Mouse (Mus musculus) CH12.LX (cell line): ENCODE data around the gene Astn2. TPM values are rescaled to one million over a fixed set of nuclear protein-coding genes. Genes with fewer than 3 reads are reported as not detected.

Source experiments
- DNase-seq: peaks from one replicate; pipeline ENCODE4 v3.0.0-alpha.2; 2013; ENCODE audit errors: extremely low read depth
- H3K27ac ChIP-seq: 2 replicates; pipeline ENCODE4 v1.5.1; 2012; ENCODE audit warnings: low read depth, mild to moderate bottlenecking, control low read depth, moderate library complexity; ENCODE audit not compliant: insufficient read depth
- H3K27me3 ChIP-seq: replicated peaks from 2 replicates; pipeline ENCODE3; 2012; ENCODE audit warnings: inconsistent platforms
- H3K36me3 ChIP-seq, 2 experiments: replicated peaks in 1 of 2; 2 replicates each; pipeline versions ENCODE3 to v1.6.1; 2012; ENCODE audit warnings: inconsistent platforms in 1 of 2, low read length in 1 of 2, mild to moderate bottlenecking in 1 of 2, mixed read lengths in 1 of 2, moderate library complexity in 1 of 2; ENCODE audit not compliant: control insufficient read depth in 1 of 2, insufficient read depth in 1 of 2
- H3K4me1 ChIP-seq, 2 experiments: 2 replicates each; pipeline ENCODE4 v1.6.1; 2012; ENCODE audit warnings: inconsistent platforms in 1 of 2, moderate library complexity in 1 of 2; ENCODE audit not compliant: insufficient read depth in 2 of 2, control insufficient read depth in 1 of 2
- H3K4me2 ChIP-seq: 2 replicates; pipeline ENCODE4 v1.6.1; 2012; ENCODE audit warnings: low read depth, mild to moderate bottlenecking, control low read depth; ENCODE audit not compliant: poor library complexity, insufficient read depth, severe bottlenecking
- H3K4me3 ChIP-seq, 3 experiments: fragments of 150-350 bp in 1 of 3; sonication (generic) in 1 of 3; replicated peaks in 1 of 3; 2 replicates each; pipeline versions ENCODE3 to v1.5.1; 2011 to 2012; ENCODE audit warnings: low read depth in 2 of 3, low read length in 2 of 3, mild to moderate bottlenecking in 2 of 3, moderate library complexity in 2 of 3, control low read depth in 1 of 3, improper control_type of control experiment in 1 of 3, inconsistent platforms in 1 of 3, mixed read lengths in 1 of 3; ENCODE audit not compliant: poor library complexity in 1 of 3
- H3K79me2 ChIP-seq: replicated peaks from 2 replicates; pipeline ENCODE4 v1.6.1; 2012; ENCODE audit warnings: mild to moderate bottlenecking, moderate library complexity; ENCODE audit not compliant: control insufficient read depth, poor library complexity, insufficient read depth, severe bottlenecking; ENCODE audit errors: extremely low read depth
- H3K9ac ChIP-seq: 2 replicates; pipeline ENCODE4 v1.6.1; 2012; ENCODE audit warnings: low read depth, mild to moderate bottlenecking, control low read depth, moderate library complexity; ENCODE audit not compliant: insufficient read depth
- H3K9me3 ChIP-seq: replicated peaks from 2 replicates; pipeline ENCODE3; 2012; ENCODE audit warnings: low read length, inconsistent platforms, mixed read lengths
- BHLHE40 ChIP-seq: IDR thresholded peaks from 2 replicates; pipeline ENCODE4 v1.6.1; 2011; ENCODE audit warnings: mild to moderate bottlenecking, low read depth, low read length, improper control_type of control experiment
- CHD2 ChIP-seq: IDR thresholded peaks from 2 replicates; pipeline ENCODE4 v1.6.1; 2011; ENCODE audit warnings: low read length, improper control_type of control experiment
- EP300 ChIP-seq: IDR thresholded peaks from 2 replicates; pipeline ENCODE4 v1.6.1; 2011; ENCODE audit warnings: low read length, improper control_type of control experiment
- ETS1 ChIP-seq: conservative IDR thresholded peaks from 2 replicates; pipeline ENCODE4 v1.6.1; 2012; ENCODE audit warnings: low read depth, mild to moderate bottlenecking, inconsistent platforms, low read length, improper control_type of control experiment, moderate library complexity
- GABPA ChIP-seq: IDR thresholded peaks from 2 replicates; pipeline ENCODE4 v1.6.1; 2012; ENCODE audit warnings: low read depth, low read length, improper control_type of control experiment, inconsistent platforms; ENCODE audit not compliant: insufficient replicate concordance
- HCFC1 ChIP-seq: IDR thresholded peaks from 2 replicates; pipeline ENCODE4 v1.6.1; 2012; ENCODE audit warnings: low read depth, mild to moderate bottlenecking, inconsistent platforms, low read length, improper control_type of control experiment
- IRF4 ChIP-seq: IDR thresholded peaks from 2 replicates; pipeline ENCODE4 v1.6.1; 2014; ENCODE audit warnings: low read depth, mild to moderate bottlenecking, inconsistent platforms, low read length, improper control_type of control experiment
- KAT2A ChIP-seq: IDR thresholded peaks from 2 replicates; pipeline ENCODE4 v1.6.1; 2012; ENCODE audit warnings: low read length, improper control_type of control experiment, inconsistent platforms; ENCODE audit not compliant: insufficient replicate concordance
- MAFK ChIP-seq: IDR thresholded peaks from 2 replicates; pipeline ENCODE4 v1.6.1; 2011; ENCODE audit warnings: low read length, improper control_type of control experiment; ENCODE audit not compliant: insufficient replicate concordance
- MAX ChIP-seq: IDR thresholded peaks from 2 replicates; pipeline ENCODE4 v1.6.1; 2011; ENCODE audit warnings: low read length, improper control_type of control experiment
- MEF2A ChIP-seq: IDR thresholded peaks from 2 replicates; pipeline ENCODE4 v1.6.1; 2014; ENCODE audit warnings: low read depth, mild to moderate bottlenecking, inconsistent platforms, low read length, improper control_type of control experiment, borderline replicate concordance
- NELFE ChIP-seq: IDR thresholded peaks from 2 replicates; pipeline ENCODE4 v1.6.1; 2011; ENCODE audit warnings: low read depth, low read length, improper control_type of control experiment
- PAX5 ChIP-seq: IDR thresholded peaks from 2 replicates; pipeline ENCODE4 v1.6.1; 2012; ENCODE audit warnings: low read length, inconsistent platforms, mixed read lengths
- POLR2A ChIP-seq: IDR thresholded peaks from 2 replicates; pipeline ENCODE4 v1.6.1; 2011; ENCODE audit warnings: low read depth, mild to moderate bottlenecking, improper control_type of control experiment, low read length
- POLR2AphosphoS2 ChIP-seq: IDR thresholded peaks from 2 replicates; pipeline ENCODE4 v1.6.1; 2011; ENCODE audit warnings: low read depth, low read length, improper control_type of control experiment
- RCOR1 ChIP-seq: conservative IDR thresholded peaks from 2 replicates; pipeline ENCODE4 v1.6.1; 2012; ENCODE audit warnings: low read depth, mild to moderate bottlenecking, inconsistent platforms, low read length, improper control_type of control experiment
- SIN3A ChIP-seq: IDR thresholded peaks from 2 replicates; pipeline ENCODE4 v1.6.1; 2012; ENCODE audit warnings: low read length, improper control_type of control experiment, inconsistent platforms
- SMC3 ChIP-seq: IDR thresholded peaks from 2 replicates; pipeline ENCODE4 v1.6.1; 2011; ENCODE audit warnings: low read depth, low read length, improper control_type of control experiment
- USF1 ChIP-seq: IDR thresholded peaks from 2 replicates; pipeline ENCODE4 v1.6.1; 2014; ENCODE audit warnings: low read depth, mild to moderate bottlenecking, inconsistent platforms, low read length, improper control_type of control experiment
- USF2 ChIP-seq: conservative IDR thresholded peaks from 2 replicates; pipeline ENCODE4 v1.6.1; 2011; ENCODE audit warnings: low read depth, low read length, improper control_type of control experiment
- ZC3H11A ChIP-seq: IDR thresholded peaks from 2 replicates; pipeline ENCODE4 v1.6.1; 2012; ENCODE audit warnings: low read depth, mild to moderate bottlenecking, inconsistent platforms, low read length, improper control_type of control experiment
- ZKSCAN1 ChIP-seq: IDR thresholded peaks from 2 replicates; pipeline ENCODE4 v1.6.1; 2012; ENCODE audit warnings: low read depth, inconsistent platforms, low read length, improper control_type of control experiment, borderline replicate concordance
- ZMIZ1 ChIP-seq: IDR thresholded peaks from 2 replicates; pipeline ENCODE4 v1.6.1; 2012; ENCODE audit warnings: low read depth, mild to moderate bottlenecking, inconsistent platforms, low read length, improper control_type of control experiment
- dilution Hi-C: fragments of 300-500 bp; cut with MboI; formaldehyde crosslinking; loops from 2 replicates; pipeline ENCODE4 v1.14.3; 2020; ENCODE audit warnings: low sequenced_read_pairs; ENCODE audit not compliant: extremely low pct_unique_long_range_greater_than_20kb, extremely low pct_ligation_motif_present
- in situ Hi-C: fragments of 300-500 bp; cut with MboI; formaldehyde crosslinking; loops from 3 replicates; pipeline ENCODE4 v1.14.3; 2019; ENCODE audit warnings: low sequenced_read_pairs, low pct_ligation_motif_present, low pct_unique_long_range_greater_than_20kb, mixed read lengths
- polyA plus RNA-seq: library from polyadenylated mRNA; unstranded; fragments of >175 nt; gene quantifications from 2 replicates; pipeline ENCODE4 v1.2.1, GENCODE M21; 2012; ENCODE audit warnings: low read depth; ENCODE audit not compliant: insufficient read length
- total RNA-seq, 2 experiments: library from RNA; depleted of rRNA; stranded (reverse); fragments of 300-350 nt in 1 of 2; fragments of >200 nt in 1 of 2; gene quantifications; 2 replicates each; pipeline ENCODE4 v1.2.3; 2012 to 2014

Gene Astn2
- total and polyA plus RNA-seq, 3 experiments, result not detected

- dilution Hi-C loops (no loop called here), in situ Hi-C loops (loop anchor here (25.0 kb wide), 1 partner anchor 939 kb away; no protein-coding TSS in a partner anchor)
- Histone ChIP-seq H3K27me3 (no peaks in the 10 kb centered on the region), H3K9me3 (no peaks in the 10 kb centered on the region), H3K9ac (no peak overlapping the region), H3K27ac (no peak overlapping the region), H3K4me2 (no peak overlapping the region), H3K4me1 (no peaks in the 10 kb centered on the region), H3K4me3 (no peak overlapping the region), H3K36me3 (no peaks in the 10 kb centered on the region), H3K79me2 (no peaks in the 10 kb centered on the region)
- TF ChIP-seq RCOR1, result no peak
- no peak for TF ChIP-seq MEF2A
- TF ChIP-seq POLR2AphosphoS2, result no peak
- no peak for TF ChIP-seq IRF4
- TF ChIP-seq SIN3A, result no peak
- no peak for TF ChIP-seq ZC3H11A
- no peak for TF ChIP-seq EP300
- TF ChIP-seq MAX, result no peak
- TF ChIP-seq NELFE, result no peak
- no peak for TF ChIP-seq POLR2A
- no peak for TF ChIP-seq ZKSCAN1
- no peak for TF ChIP-seq PAX5
- no peak for TF ChIP-seq MAFK
- TF ChIP-seq GABPA, result no peak
- no peak for TF ChIP-seq USF1
- no peak for TF ChIP-seq CHD2
- no peak for DNase-seq
These were observed 928.4 kb downstream of the Astn2 start for GRCm38 (mm10) chr4:65475925-65476560.

- Histone ChIP-seq H3K4me2 (no peak overlapping the region), H3K9ac (no peak overlapping the region), H3K79me2 (no peaks in the 10 kb centered on the region), H3K4me3 (no peak overlapping the region), H3K9me3 (no peaks in the 10 kb centered on the region), H3K4me1 (no peaks in the 10 kb centered on the region), H3K27ac (no peak overlapping the region), H3K36me3 (no peaks in the 10 kb centered on the region), H3K27me3 (no peaks in the 10 kb centered on the region)
- TF ChIP-seq KAT2A, result no peak
- no peak for TF ChIP-seq SMC3
- TF ChIP-seq BHLHE40, result no peak
- no peak for TF ChIP-seq ZMIZ1
- TF ChIP-seq ETS1, result no peak
- no peak for TF ChIP-seq SIN3A
- no peak for TF ChIP-seq CHD2
- TF ChIP-seq ZKSCAN1, result no peak
- TF ChIP-seq HCFC1, result no peak
- no peak for TF ChIP-seq USF2
- DNase-seq, result no peak
- dilution Hi-C loops (no loop called here), in situ Hi-C loops (no loop called here)
These were observed 931.3 kb downstream of the Astn2 start for GRCm38 (mm10) chr4:65473141-65473540.
